Mouse (Mus musculus) forebrain, embryonic 10.5 days (tissue): ENCODE data around the gene Iqcf3. TPM values are rescaled to one million over a fixed set of nuclear protein-coding genes. Genes with fewer than 3 reads are reported as not detected.
A peak's percentile ranks its signal among the peaks of the same experiment; 100 is the strongest.

Experiments
- DNase-seq: peaks from one replicate; pipeline ENCODE4 v3.0.0-alpha.2; 2017; ENCODE audit warnings: low spot score; ENCODE audit errors: extremely low spot score
- H3K27ac ChIP-seq: fragments of 300-500 bp; sonication (generic); 2 replicates; pipeline ENCODE4 v1.5.1; 2016; ENCODE audit warnings: mild to moderate bottlenecking
- H3K27me3 ChIP-seq: fragments of 300-500 bp; sonication (generic); 2 replicates; pipeline ENCODE4 v1.6.1; 2016; ENCODE audit warnings: mild to moderate bottlenecking; ENCODE audit not compliant: poor library complexity, severe bottlenecking
- H3K36me3 ChIP-seq: fragments of 300-500 bp; sonication (generic); replicated peaks from 2 replicates; pipeline ENCODE4 v1.6.1; 2016; ENCODE audit warnings: mild to moderate bottlenecking, moderate library complexity
- H3K4me1 ChIP-seq: fragments of 300-500 bp; sonication (generic); 2 replicates; pipeline ENCODE4 v1.6.1; 2016
- H3K4me3 ChIP-seq: fragments of 300-500 bp; sonication (generic); 2 replicates; pipeline ENCODE4 v1.5.1; 2016; ENCODE audit warnings: mild to moderate bottlenecking, moderate library complexity
- H3K9me3 ChIP-seq: fragments of 300-500 bp; sonication (generic); 2 replicates; pipeline ENCODE4 v1.6.1; 2016; ENCODE audit warnings: mild to moderate bottlenecking, moderate library complexity
- WGBS: fragments of 180-500 bp; shearing (Covaris S2); methylation state at CpG from one replicate; pipeline ENCODE4 v1.1.7; 2016; 5-methylcytosine and 5-hydroxymethylcytosine counted together
- polyA plus RNA-seq: library from polyadenylated mRNA; unstranded; fragments of >200 nt; fragmentation: Nextera tagmentation; extraction: Ambion mirVana; gene quantifications from 2 replicates; pipeline ENCODE4 v1.2.1, GENCODE M21; 2016

The Iqcf3 gene
- polyA plus RNA-seq, 1 experiment from 2014 or later: not detected

- Histone ChIP-seq H3K4me1 (peaks cover 80% of the 10 kb centered on the region), H3K9me3 (no peaks in the 10 kb centered on the region), H3K27me3 (peaks cover 19% of the 10 kb centered on the region), H3K27ac (peak overlapping the region; percentile 82), H3K36me3 (peaks cover 12% of the 10 kb centered on the region), H3K4me3 (peak overlapping the region; percentile 32; the same call in 1 of the 2 replicates)
- 64% methylated on average over 7 of the region's 7 CpGs for WGBS
- DNase-seq: no peak
Observed at GRCm38 (mm10) chr9:106475046-106475445, 86.4 kb downstream of the Iqcf3 start.

- Histone ChIP-seq H3K4me3 (peak overlapping the region; percentile 32), H3K4me1 (peaks cover 80% of the 10 kb centered on the region), H3K9me3 (no peaks in the 10 kb centered on the region), H3K36me3 (peaks cover 6% of the 10 kb centered on the region), H3K27ac (peak overlapping the region; percentile 82), H3K27me3 (peaks cover 19% of the 10 kb centered on the region)
- DNase-seq: peak; percentile 76
- WGBS: 4% methylated on average over 6 of the region's 6 CpGs
Observed at GRCm38 (mm10) chr9:106474456-106474855, 87.0 kb downstream of the Iqcf3 start.

- H3K4me1 ChIP-seq: peaks cover 78% of the 10 kb centered on the region
- H3K27ac ChIP-seq: peak overlapping the region; percentile 82
- no peaks in the 10 kb centered on the region for H3K36me3 ChIP-seq
- DNase-seq: no peak
- peaks cover 19% of the 10 kb centered on the region for H3K27me3 ChIP-seq
- WGBS: 82% methylated on average over 5 of the region's 5 CpGs
- no peak overlapping the region; the same call in 1 of the 2 replicates for H3K4me3 ChIP-seq
- H3K9me3 ChIP-seq: no peaks in the 10 kb centered on the region
Observed at GRCm38 (mm10) chr9:106473753-106474105, 87.7 kb downstream of the Iqcf3 start.

GRCm38 (mm10) chr9:106473081-106473752, 88.2 kb downstream of the Iqcf3 start:
- peaks cover 74% of the 10 kb centered on the region for H3K4me1 ChIP-seq
- no peak for DNase-seq
- 0 out of 2 replicates have a peak overlapping the region, but pooled peaks have one; percentile 82 for H3K27ac ChIP-seq
- no peaks in the 10 kb centered on the region for H3K36me3 ChIP-seq
- 89% methylated on average over 16 of the region's 16 CpGs for WGBS
- H3K9me3 ChIP-seq: no peaks in the 10 kb centered on the region
- peaks cover 19% of the 10 kb centered on the region for H3K27me3 ChIP-seq
- H3K4me3 ChIP-seq: no peak overlapping the region

- WGBS: 75% methylated on average over 4 of the region's 4 CpGs
- no peaks in the 10 kb centered on the region for H3K36me3 ChIP-seq
- H3K4me1 ChIP-seq: peaks cover 66% of the 10 kb centered on the region
- peaks cover 19% of the 10 kb centered on the region for H3K27me3 ChIP-seq
- H3K9me3 ChIP-seq: no peaks in the 10 kb centered on the region
- no peak for DNase-seq
- peak overlapping the region; percentile 26; the same call in 1 of the 2 replicates for H3K4me3 ChIP-seq
- H3K27ac ChIP-seq: peak overlapping the region; percentile 13
Observed at GRCm38 (mm10) chr9:106472321-106472720, 89.1 kb downstream of the Iqcf3 start.

- H3K27me3 ChIP-seq: peaks cover 19% of the 10 kb centered on the region
- H3K9me3 ChIP-seq: no peaks in the 10 kb centered on the region
- H3K27ac ChIP-seq: peak overlapping the region; percentile 13
- peak overlapping the region; percentile 26; the same call in 1 of the 2 replicates for H3K4me3 ChIP-seq
- DNase-seq: no peak
- peaks cover 61% of the 10 kb centered on the region for H3K4me1 ChIP-seq
- H3K36me3 ChIP-seq: peaks cover 2% of the 10 kb centered on the region; the same call in 1 of the 2 replicates
- WGBS: 11% methylated on average over 5 of the region's 5 CpGs
Observed at GRCm38 (mm10) chr9:106471892-106472291, 89.5 kb downstream of the Iqcf3 start.

- Histone ChIP-seq H3K36me3 (peaks cover 7% of the 10 kb centered on the region), H3K27ac (peak overlapping the region; percentile 13), H3K27me3 (peaks cover 20% of the 10 kb centered on the region), H3K4me1 (peaks cover 54% of the 10 kb centered on the region), H3K9me3 (no peaks in the 10 kb centered on the region), H3K4me3 (peak overlapping the region; percentile 26; the same call in 1 of the 2 replicates)
- 64% methylated on average over 14 of the region's 14 CpGs for WGBS
- DNase-seq: no peak
Observed at GRCm38 (mm10) chr9:106470991-106471750, 90.3 kb downstream of the Iqcf3 start.

- WGBS: 78% methylated on average over 9 of the region's 9 CpGs
- peaks cover 52% of the 10 kb centered on the region for H3K4me1 ChIP-seq
Observed at GRCm38 (mm10) chr9:106469776-106470175, 91.7 kb downstream of the Iqcf3 start.

GRCm38 (mm10) chr9:106469317-106469716, 92.1 kb downstream of the Iqcf3 start:
- DNase-seq: no peak
- no peak overlapping the region for H3K27ac ChIP-seq
- H3K27me3 ChIP-seq: peaks cover 39% of the 10 kb centered on the region
- 81% methylated on average over 6 of the region's 6 CpGs for WGBS
- H3K4me1 ChIP-seq: peaks cover 52% of the 10 kb centered on the region
- no peak overlapping the region for H3K4me3 ChIP-seq
- H3K9me3 ChIP-seq: no peaks in the 10 kb centered on the region
- H3K36me3 ChIP-seq: peaks cover 25% of the 10 kb centered on the region

More at GRCm38 (mm10) chr9:106469776-106470175, 91.7 kb downstream of the Iqcf3 start:
- Histone ChIP-seq H3K27ac (no peak overlapping the region), H3K4me3 (no peak overlapping the region), H3K27me3 (peaks cover 34% of the 10 kb centered on the region), H3K9me3 (no peaks in the 10 kb centered on the region), H3K36me3 (peaks cover 21% of the 10 kb centered on the region)
- DNase-seq: no peak

GRCm38 (mm10) chr9:106467746-106468145, 93.7 kb downstream of the Iqcf3 start:
- 94% methylated on average over 7 of the region's 7 CpGs for WGBS
- peaks cover 41% of the 10 kb centered on the region for H3K36me3 ChIP-seq
- no peaks in the 10 kb centered on the region for H3K9me3 ChIP-seq
- H3K4me3 ChIP-seq: no peak overlapping the region
- no peak overlapping the region for H3K27ac ChIP-seq
- peaks cover 46% of the 10 kb centered on the region for H3K27me3 ChIP-seq
- H3K4me1 ChIP-seq: peaks cover 52% of the 10 kb centered on the region
- no peak for DNase-seq

GRCm38 (mm10) chr9:106466721-106467120, 94.7 kb downstream of the Iqcf3 start:
- WGBS: 92% methylated on average over 6 of the region's 6 CpGs
- Histone ChIP-seq H3K4me1 (peaks cover 46% of the 10 kb centered on the region), H3K36me3 (peaks cover 51% of the 10 kb centered on the region), H3K4me3 (no peak overlapping the region), H3K27me3 (peaks cover 54% of the 10 kb centered on the region), H3K9me3 (no peaks in the 10 kb centered on the region), H3K27ac (no peak overlapping the region)
- DNase-seq: no peak

- WGBS: 38% methylated on average over 26 of the region's 26 CpGs
- Histone ChIP-seq H3K27me3 (peaks cover 45% of the 10 kb centered on the region), H3K36me3 (peaks cover 62% of the 10 kb centered on the region), H3K4me1 (peaks cover 48% of the 10 kb centered on the region), H3K4me3 (peak within 1 kb of the TSS; percentile 63), H3K9me3 (no peaks in the 10 kb centered on the region), H3K27ac (peak within 1 kb of the TSS; percentile 87)
- DNase-seq: no peak
Observed at GRCm38 (mm10) chr9:106465571-106466200, 95.7 kb downstream of the Iqcf3 start, which contains the start of gene Gpr62. Gene Gpr62 (minus strand): TSS chr9:106465938.
